Mouse (Mus musculus): Measurements from ENCODE around the gene Pnpla1.

- TF ChIP-seq CTCF (IDR thresholded peaks at IDR 0.05; ENCODE audit: low read depth) (no peak), EP300 (optimal IDR thresholded peaks at IDR 0.05) (no peak)
These were observed 11.3 kb downstream of the Pnpla1 start for GRCm38 (mm10) chr17:28869412-28870110.

Data from stomach, postnatal 0 days (tissue).